Comparison of ENCODE assay signal across 15 mouse cellular contexts in genomic region chr11:50275077-50275476, GRCm38 (mm10). TPM values are rescaled to one million over a fixed set of nuclear protein-coding genes. Genes with fewer than 3 reads are reported as not detected.
DNase-seq lines count a peak whose midpoint lies in the region; ATAC-seq and TF ChIP-seq lines count a peak whose summit lies in the region.
"Had no signal": no experiment of that assay in that cellular context is flagged by ENCODE, and none has a peak within 500 bp of the region (broad histone marks: within the 10 kb centered on the region; RNA-seq: fewer than 3 reads in every experiment).

No protein-coding gene starts in this region.

- H3K27me3 ChIP-seq in heart, embryonic 11.5 days (ENCODE audit: control insufficient read depth, insufficient read depth, low read length), result no peaks in the 10 kb centered on the region
- no peaks in the 10 kb centered on the region for H3K27me3 ChIP-seq in liver, embryonic 11.5 days (replicated peaks; ENCODE audit: control insufficient read depth, insufficient read depth, low read length)
- H3K27me3 ChIP-seq in stomach, postnatal 0 days (ENCODE audit: control insufficient read depth, insufficient read depth, low read length), result no peaks in the 10 kb centered on the region
- H3K27me3 ChIP-seq: embryonic facial prominence, embryonic 12.5 days; kidney, embryonic 15.5 days had no signal

- H3K27ac ChIP-seq in heart, embryonic 11.5 days (ENCODE audit: low read depth, low read length), result peak overlapping the region; percentile 73
- H3K27ac ChIP-seq in liver, embryonic 11.5 days (ENCODE audit: low read depth, low read length), result no peak overlapping the region; the same call in 1 of the 2 replicates
- peak overlapping the region; percentile 62 for H3K27ac ChIP-seq in macrophage
- peak overlapping the region; percentile 86 for H3K27ac ChIP-seq in stomach, postnatal 0 days (replicated peaks)
- H3K27ac ChIP-seq: embryonic facial prominence, embryonic 12.5 days; forebrain, embryonic 10.5 days; liver, embryonic 14.5 days had no signal

- peaks cover 4% of the 10 kb centered on the region; the same call in 1 of the 2 replicates for H3K36me3 ChIP-seq in heart, embryonic 11.5 days (ENCODE audit: control insufficient read depth, insufficient read depth, low read length)
- H3K36me3 ChIP-seq in liver, embryonic 11.5 days (ENCODE audit: control insufficient read depth, insufficient read depth, low read length), result 0 out of 2 replicates have a peak, but pooled peaks cover 4% of the 10 kb centered on the region
- no peaks in the 10 kb centered on the region for H3K36me3 ChIP-seq in macrophage (ENCODE audit: inconsistent target)
- no peaks in the 10 kb centered on the region for H3K36me3 ChIP-seq in stomach, postnatal 0 days (ENCODE audit: control insufficient read depth, insufficient read depth, low read length)

- no peak for ATAC-seq in heart, embryonic 11.5 days (replicated peaks; ENCODE audit: insufficient number of reproducible peaks, low FRiP score, low TSS enrichment)
- no peak for ATAC-seq in liver, embryonic 11.5 days (replicated peaks; ENCODE audit: low FRiP score)
- ATAC-seq in stomach, postnatal 0 days (ENCODE audit: low FRiP score, low TSS enrichment), result 0 out of 2 replicates have a peak, but pooled peaks have one; percentile 3

- H3K4me3 ChIP-seq in heart, embryonic 11.5 days (ENCODE audit: low read depth, low read length), result no peak overlapping the region
- H3K4me3 ChIP-seq in liver, embryonic 11.5 days (ENCODE audit: low read depth, low read length), result no peak overlapping the region
- no peak overlapping the region for H3K4me3 ChIP-seq in macrophage (ENCODE audit: inconsistent target)
- no peak overlapping the region for H3K4me3 ChIP-seq in stomach, postnatal 0 days (ENCODE audit: low read depth, low read length)
- H3K4me3 ChIP-seq: embryonic facial prominence, embryonic 12.5 days; forebrain, embryonic 10.5 days; kidney, embryonic 15.5 days had no signal

- 69% methylated on average over 2 of the region's 2 CpGs for WGBS in heart, embryonic 11.5 days (ENCODE audit: insufficient replicate concordance)
- WGBS in liver, embryonic 11.5 days, result 47% methylated on average over 2 of the region's 2 CpGs
- 21% methylated on average over 2 of the region's 2 CpGs for WGBS in macrophage (ENCODE audit: missing documents)
- WGBS in stomach, postnatal 0 days, result 74% methylated on average over 2 of the region's 2 CpGs

- H3K4me2 ChIP-seq in heart, embryonic 11.5 days, result peak overlapping the region; percentile 19; the same call in 1 of the 2 replicates
- no peak overlapping the region for H3K4me2 ChIP-seq in liver, embryonic 11.5 days
- no peak overlapping the region for H3K4me2 ChIP-seq in stomach, postnatal 0 days (replicated peaks; ENCODE audit: low read depth)
- H3K4me2 ChIP-seq: embryonic facial prominence, embryonic 12.5 days; kidney, embryonic 15.5 days had no signal

- peaks cover 32% of the 10 kb centered on the region for H3K4me1 ChIP-seq in heart, embryonic 11.5 days (ENCODE audit: control insufficient read depth, insufficient read depth, low read length)
- H3K4me1 ChIP-seq in liver, embryonic 11.5 days (replicated peaks; ENCODE audit: control insufficient read depth, insufficient read depth, low read length), result peaks cover 9% of the 10 kb centered on the region
- no peaks in the 10 kb centered on the region for H3K4me1 ChIP-seq in stomach, postnatal 0 days (replicated peaks; ENCODE audit: control insufficient read depth, insufficient read depth)
- H3K4me1 ChIP-seq: embryonic facial prominence, embryonic 12.5 days had no signal

- no peak for TF ChIP-seq EP300 in stomach, postnatal 0 days (optimal IDR thresholded peaks at IDR 0.05)

- no peaks in the 10 kb centered on the region for H3K9me3 ChIP-seq in heart, embryonic 11.5 days (replicated peaks; ENCODE audit: control insufficient read depth, low read length)
- H3K9me3 ChIP-seq in liver, embryonic 11.5 days (ENCODE audit: control insufficient read depth, low read length), result no peaks in the 10 kb centered on the region
- no peaks in the 10 kb centered on the region for H3K9me3 ChIP-seq in stomach, postnatal 0 days (ENCODE audit: control insufficient read depth, low read length)
- H3K9me3 ChIP-seq: embryonic facial prominence, embryonic 12.5 days; forebrain, embryonic 10.5 days; kidney, embryonic 15.5 days had no signal

- DNase-seq in heart, adult 11 months, result no peak
- DNase-seq in liver, embryonic 11.5 days (ENCODE audit: low spot score), result no peak
- DNase-seq in liver, result no peak
- DNase-seq in stomach, postnatal 0 days (ENCODE audit: low spot score), result no peak
- no peak for DNase-seq in yolk sac, embryonic 10.5 days (ENCODE audit: low spot score)
- DNase-seq in cerebellum, adult 9-10 months, result no peak
- DNase-seq: adrenal gland, postnatal 25 days; cerebellum, postnatal 36 days had no signal

- TF ChIP-seq CTCF in stomach, postnatal 0 days (IDR thresholded peaks at IDR 0.05; ENCODE audit: low read depth), result no peak

- peaks cover 100% of the 10 kb centered on the region for H3K79me2 ChIP-seq in macrophage (ENCODE audit: inconsistent target)

- H3K9ac ChIP-seq in heart, embryonic 11.5 days (ENCODE audit: low read depth, low read length), result peak overlapping the region; percentile 54; the same call in 1 of the 2 replicates
- 0 out of 2 replicates have a peak overlapping the region, but pooled peaks have one; percentile 28 for H3K9ac ChIP-seq in liver, embryonic 11.5 days (ENCODE audit: low read depth, low read length)
- H3K9ac ChIP-seq in stomach, postnatal 0 days (ENCODE audit: low read length), result no peak overlapping the region
- H3K9ac ChIP-seq: embryonic facial prominence, embryonic 12.5 days; kidney, embryonic 15.5 days; liver, embryonic 14.5 days had no signal

RNA-seq across cellular contexts. Expression of gene Maml1, which starts 17.0 kb away (rescaled TPM):
- 5.5 and 5.9 TPM in 2 replicates for polyA plus RNA-seq in heart, embryonic 11.5 days (2014; fragmentation: Nextera tagmentation; extraction: Ambion mirVana)
- polyA plus RNA-seq in liver, embryonic 11.5 days (2014; fragmentation: Nextera tagmentation; extraction: Ambion mirVana), result 4.4 and 5.6 TPM in 2 replicates
- 10 to 100 TPM; 15.2 to 34.3 (median 22.0) TPM for total RNA-seq in macrophage (2018; cell fraction: chromatin; rRNA removed)
- 10 to 100 TPM; 13.2 to 25.2 (median 20.7) TPM for total RNA-seq in macrophage (2018; cell fraction: cytosol; rRNA removed)
- 10 to 100 TPM; 18.2 to 33.5 (median 26.4) TPM for total RNA-seq in macrophage (2018; cell fraction: nucleus; rRNA removed)
- 9.9 to 14.8 TPM (median 12.5 TPM) in 3 replicates for polyA plus RNA-seq in macrophage (2018)
- polyA plus RNA-seq in stomach, postnatal 0 days (2015; fragmentation: Nextera tagmentation; extraction: Ambion mirVana), result 2.4 TPM in 2 replicates

RNA-seq across cellular contexts. Expression of gene Ltc4s, which starts 36.7 kb away (rescaled TPM):
- 0.74 TPM in 1 of 2 replicates, not detected in the other for polyA plus RNA-seq in heart, embryonic 11.5 days (2014; fragmentation: Nextera tagmentation; extraction: Ambion mirVana)
- 0.82 and 2.6 TPM in 2 replicates for polyA plus RNA-seq in liver, embryonic 11.5 days (2014; fragmentation: Nextera tagmentation; extraction: Ambion mirVana)
- total RNA-seq in macrophage (2018; cell fraction: chromatin; rRNA removed), result 1 to 10 TPM in 16 of 26 experiments, not detected in 10; 1.1 to 9.0 (median 4.6) TPM
- total RNA-seq in macrophage (2018; cell fraction: cytosol; rRNA removed), result 10 to 100 TPM in 12 of 26 experiments, 1 to 10 TPM in 13, under 1 TPM in 1; 0.96 to 18.9 (median 6.4) TPM
- total RNA-seq in macrophage (2018; cell fraction: nucleus; rRNA removed), result 10 to 100 TPM in 10 of 26 experiments, 1 to 10 TPM in 12, not detected in 4; 1.2 to 17.6 (median 8.1) TPM
- 6.5 to 23.2 TPM (median 6.5 TPM) in 3 replicates for polyA plus RNA-seq in macrophage (2018)
- polyA plus RNA-seq in stomach, postnatal 0 days (2015; fragmentation: Nextera tagmentation; extraction: Ambion mirVana), result 13.2 and 13.8 TPM in 2 replicates
- total RNA-seq: monocyte, adult 5-6 weeks had no signal

RNA-seq across cellular contexts. Expression of gene Canx, which starts 50.4 kb away (rescaled TPM):
- 221 and 236 TPM in 2 replicates for polyA plus RNA-seq in heart, embryonic 11.5 days (2014; fragmentation: Nextera tagmentation; extraction: Ambion mirVana)
- polyA plus RNA-seq in liver, embryonic 11.5 days (2014; fragmentation: Nextera tagmentation; extraction: Ambion mirVana), result 267 and 285 TPM in 2 replicates
- total RNA-seq in macrophage (2018; cell fraction: chromatin; rRNA removed), result 100 to 1,000 TPM in 24 of 26 experiments, 10 to 100 TPM in 2; 86.0 to 180 (median 131) TPM
- 100 to 1,000 TPM; 290 to 579 (median 440) TPM for total RNA-seq in macrophage (2018; cell fraction: cytosol; rRNA removed)
- 100 to 1,000 TPM; 153 to 807 (median 584) TPM for total RNA-seq in macrophage (2018; cell fraction: nucleus; rRNA removed)
- polyA plus RNA-seq in macrophage (2018), result 353 to 731 TPM (median 370 TPM) in 3 replicates
- 171 and 181 TPM in 2 replicates for polyA plus RNA-seq in stomach, postnatal 0 days (2015; fragmentation: Nextera tagmentation; extraction: Ambion mirVana)
